Mouse (Mus musculus) limb, embryonic 13.5 days (tissue): Measurements from ENCODE around the gene Tor2a. TPM values are rescaled to one million over a fixed set of nuclear protein-coding genes. Genes with fewer than 3 reads are reported as not detected.

Experiments
- ATAC-seq: fragments of 200-750 bp; cut with Nextera tagmentation; 2 replicates; pipeline ENCODE4 v1.8.0; 2017; ENCODE audit warnings: low read depth, moderate number of reproducible peaks, moderate TSS enrichment; ENCODE audit not compliant: low FRiP score
- H3K27ac ChIP-seq: fragments of 300-500 bp; sonication (generic); 2 replicates; pipeline ENCODE4 v1.5.1; 2015; ENCODE audit warnings: inconsistent platforms, mild to moderate bottlenecking, moderate library complexity
- H3K27me3 ChIP-seq: fragments of 300-500 bp; sonication (generic); 2 replicates; pipeline ENCODE4 v1.6.1; 2015; ENCODE audit warnings: mild to moderate bottlenecking, inconsistent platforms
- H3K36me3 ChIP-seq: fragments of 300-500 bp; sonication (generic); 2 replicates; pipeline ENCODE4 v1.6.1; 2015; ENCODE audit warnings: inconsistent platforms, mild to moderate bottlenecking, moderate library complexity
- H3K4me1 ChIP-seq: fragments of 300-500 bp; sonication (generic); 2 replicates; pipeline ENCODE4 v1.6.1; 2015; ENCODE audit warnings: inconsistent platforms
- H3K4me2 ChIP-seq: fragments of 300-500 bp; sonication (generic); replicated peaks from 2 replicates; pipeline ENCODE4 v1.6.1; 2015; ENCODE audit warnings: inconsistent platforms, mild to moderate bottlenecking, moderate library complexity
- H3K4me3 ChIP-seq: fragments of 300-500 bp; sonication (generic); 2 replicates; pipeline ENCODE4 v1.5.1; 2015; ENCODE audit warnings: moderate library complexity, mild to moderate bottlenecking, inconsistent platforms
- H3K9ac ChIP-seq: fragments of 300-500 bp; sonication (generic); 2 replicates; pipeline ENCODE4 v1.6.1; 2015; ENCODE audit warnings: mild to moderate bottlenecking, inconsistent platforms
- H3K9me3 ChIP-seq: fragments of 300-500 bp; sonication (generic); 2 replicates; pipeline ENCODE4 v1.6.1; 2016; ENCODE audit warnings: inconsistent platforms
- WGBS: fragments of 180-500 bp; shearing (Covaris S2); methylation state at CpG from one replicate; pipeline ENCODE4 v1.1.7; 2015; 5-methylcytosine and 5-hydroxymethylcytosine counted together
- polyA plus RNA-seq: library from polyadenylated mRNA; unstranded; fragments of >200 nt; fragmentation: Nextera tagmentation; extraction: Ambion mirVana; gene quantifications from 2 replicates; pipeline ENCODE4 v1.2.1, GENCODE M21; 2015

The Tor2a gene
- polyA plus RNA-seq, 1 experiment from 2014 or later, result 74.5 TPM

DNA sequence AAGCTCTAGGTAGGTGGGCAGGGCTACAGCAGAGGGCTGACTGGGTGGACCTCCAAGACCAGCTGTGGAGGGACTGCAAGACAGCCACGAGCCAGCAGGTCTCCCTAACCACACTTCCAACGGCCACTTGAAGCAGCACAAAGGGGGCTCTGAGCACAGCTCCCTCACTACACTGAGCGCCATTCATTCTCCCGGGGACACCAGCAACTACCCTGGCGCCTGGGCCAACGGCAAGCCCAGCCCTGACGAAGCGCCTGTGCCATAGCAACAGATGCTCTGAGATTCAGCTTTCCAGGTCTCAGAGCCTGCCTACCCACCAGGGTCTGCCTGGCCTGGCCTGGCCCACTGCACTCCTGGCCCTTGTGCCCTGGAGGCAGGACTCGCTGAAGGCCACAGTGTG lies 38.3 kb upstream of the Tor2a start:
- WGBS, result 55% methylated on average over 9 of the region's 9 CpGs
- H3K27me3 ChIP-seq, result no peaks in the 10 kb centered on the region
- H3K9me3 ChIP-seq, result no peaks in the 10 kb centered on the region
- peak; percentile 66; the same call in 1 of the 2 replicates for ATAC-seq
- H3K27ac ChIP-seq, result peak overlapping the region; percentile 73
- H3K4me2 ChIP-seq, result no peak overlapping the region
- no peaks in the 10 kb centered on the region for H3K36me3 ChIP-seq
- no peak overlapping the region for H3K4me3 ChIP-seq
- no peak overlapping the region for H3K9ac ChIP-seq
- H3K4me1 ChIP-seq, result peaks cover 33% of the 10 kb centered on the region

DNA sequence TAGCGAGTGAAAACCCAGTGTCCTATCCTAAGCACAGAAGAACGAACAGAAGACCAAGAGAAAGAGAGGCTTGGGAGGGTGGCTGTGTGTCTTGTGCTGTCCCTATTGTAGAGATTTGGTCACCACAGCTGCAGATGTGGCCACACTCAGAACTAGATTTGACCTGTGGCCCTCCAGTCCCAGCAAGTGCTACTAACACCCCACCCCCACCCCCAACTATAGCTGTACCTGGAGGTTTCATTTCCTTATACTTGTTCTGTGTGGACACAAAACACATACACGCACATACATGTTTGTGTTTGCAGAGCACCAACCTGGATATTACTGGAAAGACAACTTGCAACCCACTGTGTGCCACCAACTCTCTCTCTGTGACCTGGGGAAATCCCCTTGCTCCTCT lies 37.0 kb upstream of the Tor2a start:
- H3K9me3 ChIP-seq, result no peaks in the 10 kb centered on the region
- no peaks in the 10 kb centered on the region for H3K27me3 ChIP-seq
- no peak overlapping the region for H3K9ac ChIP-seq
- ATAC-seq, result no peak
- no peak overlapping the region for H3K4me2 ChIP-seq
- 90% methylated on average over 3 of the region's 3 CpGs for WGBS
- H3K27ac ChIP-seq, result no peak overlapping the region
- H3K4me3 ChIP-seq, result no peak overlapping the region
- H3K36me3 ChIP-seq, result no peaks in the 10 kb centered on the region
- H3K4me1 ChIP-seq, result peaks cover 23% of the 10 kb centered on the region

GRCm38 (mm10) chr2:32720681-32721229 lies 36.3 kb upstream of the Tor2a start, which contains the start of gene Sh2d3c:
Sh2d3c (plus strand) TSS chr2:32721055.
- Histone ChIP-seq H3K27ac (peak within 1 kb of the TSS; percentile 16; the same call in 1 of the 2 replicates), H3K36me3 (no peaks in the 10 kb centered on the region), H3K4me1 (peaks cover 23% of the 10 kb centered on the region), H3K9ac (peak within 1 kb of the TSS; percentile 43), H3K9me3 (no peaks in the 10 kb centered on the region), H3K27me3 (no peaks in the 10 kb centered on the region), H3K4me3 (peak within 1 kb of the TSS; percentile 18; the same call in 1 of the 2 replicates), H3K4me2 (peak within 1 kb of the TSS; percentile 44)
- ATAC-seq, result 0 out of 2 replicates have a peak, but pooled peaks have one; percentile 12
- WGBS, result 47% methylated on average over 8 of the region's 8 CpGs

- Histone ChIP-seq H3K4me2 (peak overlapping the region; percentile 44), H3K9ac (no peak overlapping the region; the same call in 1 of the 2 replicates), H3K4me3 (no peak overlapping the region), H3K27ac (no peak overlapping the region), H3K36me3 (no peaks in the 10 kb centered on the region), H3K27me3 (no peaks in the 10 kb centered on the region), H3K9me3 (no peaks in the 10 kb centered on the region), H3K4me1 (peaks cover 25% of the 10 kb centered on the region)
- no peak for ATAC-seq
- 61% methylated on average over 6 of the region's 6 CpGs for WGBS
These were observed 35.0 kb upstream of the Tor2a start for GRCm38 (mm10) chr2:32722046-32722445.

DNA sequence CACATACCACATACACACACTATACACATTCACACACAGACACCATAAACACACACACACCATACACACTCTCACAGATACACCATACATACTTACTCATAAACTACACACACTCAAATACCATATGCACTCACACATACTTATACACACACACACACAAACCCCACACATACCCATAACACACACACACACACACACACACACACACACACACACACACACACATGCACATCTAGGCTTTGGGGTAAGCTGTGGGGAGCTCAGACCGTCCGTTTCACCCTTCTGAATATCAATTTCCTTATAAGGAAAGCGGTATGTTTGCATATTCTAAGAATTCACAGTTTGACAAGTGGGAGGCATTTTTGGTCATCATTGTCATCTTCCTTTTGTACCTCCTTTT lies 34.5 kb upstream of the Tor2a start:
- H3K4me2 ChIP-seq, result no peak overlapping the region
- no peak for ATAC-seq
- WGBS, result 67% methylated on average over 3 of the region's 3 CpGs
- no peak overlapping the region for H3K9ac ChIP-seq
- no peaks in the 10 kb centered on the region for H3K9me3 ChIP-seq
- H3K36me3 ChIP-seq, result no peaks in the 10 kb centered on the region
- peaks cover 26% of the 10 kb centered on the region for H3K4me1 ChIP-seq
- H3K27me3 ChIP-seq, result no peaks in the 10 kb centered on the region
- H3K27ac ChIP-seq, result no peak overlapping the region
- H3K4me3 ChIP-seq, result no peak overlapping the region

- no peak overlapping the region for H3K9ac ChIP-seq
- H3K27ac ChIP-seq, result no peak overlapping the region
- no peak overlapping the region for H3K4me3 ChIP-seq
- no peak overlapping the region for H3K4me2 ChIP-seq
- WGBS, result 83% methylated on average over 4 of the region's 4 CpGs
- H3K36me3 ChIP-seq, result no peaks in the 10 kb centered on the region
- no peaks in the 10 kb centered on the region for H3K27me3 ChIP-seq
- peaks cover 31% of the 10 kb centered on the region for H3K4me1 ChIP-seq
- no peaks in the 10 kb centered on the region for H3K9me3 ChIP-seq
- ATAC-seq, result no peak
These were observed 32.9 kb upstream of the Tor2a start for GRCm38 (mm10) chr2:32724149-32724548.

DNA sequence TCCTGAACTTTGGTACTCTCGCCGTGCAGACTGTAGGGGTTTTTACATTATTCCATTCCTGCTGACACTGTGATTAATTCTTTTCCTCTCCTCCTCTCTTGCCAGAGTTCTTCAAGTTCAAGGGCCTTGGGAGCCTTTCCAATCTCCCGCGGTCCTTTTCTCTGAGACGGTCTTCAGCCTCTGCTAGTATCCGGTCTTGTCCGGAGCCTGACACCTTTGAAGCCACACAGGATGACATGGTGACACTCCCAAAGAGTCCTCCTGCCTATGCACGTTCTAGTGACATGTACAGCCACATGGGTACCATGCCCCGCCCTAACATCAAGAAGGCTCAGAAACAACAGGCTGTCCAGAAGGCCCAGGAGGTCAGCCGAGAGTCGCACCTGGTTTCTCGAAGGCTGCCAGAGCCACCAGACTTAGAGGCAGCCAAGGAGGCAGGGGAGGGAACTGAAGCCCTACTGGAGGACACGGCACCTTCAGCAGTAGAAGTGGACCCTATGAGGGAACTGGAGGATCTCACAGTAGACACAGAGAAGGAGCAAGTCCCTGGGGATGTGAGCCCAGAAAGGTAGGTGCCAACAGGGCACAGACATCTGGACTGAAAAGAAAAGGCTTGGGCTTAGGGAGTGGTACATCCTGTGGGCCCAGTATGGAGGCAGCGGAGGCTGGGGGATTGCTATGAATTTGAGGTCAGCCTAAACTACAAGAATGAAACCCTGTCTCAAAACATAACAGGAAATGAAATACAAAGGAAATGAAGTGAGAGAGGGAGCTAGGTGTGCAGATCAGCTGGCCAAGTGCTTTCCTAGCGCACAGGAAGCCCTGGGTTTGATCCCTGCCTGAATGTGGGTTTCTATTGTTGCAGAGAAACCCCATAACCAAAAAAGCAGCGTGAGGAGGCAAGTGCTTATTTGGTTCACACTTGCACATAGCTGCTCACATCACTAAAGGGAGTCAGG lies 31.9 kb upstream of the Tor2a start:
- H3K36me3 ChIP-seq, result no peaks in the 10 kb centered on the region
- no peak for ATAC-seq

GRCm38 (mm10) chr2:32727435-32727834 lies 29.6 kb upstream of the Tor2a start:
- under 1% methylated on average over 16 of the region's 16 CpGs for whole genome bisulfite sequencing

More for the DNA sequence above, 31.9 kb upstream of the Tor2a start:
- Histone ChIP-seq H3K9ac (no peak overlapping the region), H3K4me3 (no peak overlapping the region), H3K4me1 (peaks cover 38% of the 10 kb centered on the region), H3K27ac (no peak overlapping the region; the same call in 1 of the 2 replicates), H3K4me2 (no peak overlapping the region), H3K27me3 (no peaks in the 10 kb centered on the region), H3K9me3 (no peaks in the 10 kb centered on the region)
- 79% methylated on average over 16 of the region's 16 CpGs for WGBS

DNA sequence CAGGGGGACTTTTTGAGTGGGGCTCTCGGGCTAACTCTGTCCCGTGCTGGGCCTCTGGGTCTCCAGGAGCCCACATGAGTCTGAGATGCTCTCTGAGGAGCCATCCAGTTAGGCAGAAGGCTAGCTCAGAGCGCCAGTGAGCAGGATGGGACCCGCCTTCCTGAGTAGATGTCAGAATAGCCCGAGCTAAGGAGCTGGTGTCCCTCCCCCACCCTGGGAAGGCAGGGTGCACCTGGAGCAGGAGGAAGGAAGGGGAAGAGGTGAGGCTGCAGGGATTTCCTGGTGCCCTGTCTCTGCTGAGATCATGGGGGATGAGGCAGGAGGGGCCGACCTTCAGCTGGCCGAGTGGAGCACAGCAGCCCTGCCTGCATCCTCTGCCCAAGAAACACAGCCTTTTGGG lies 28.6 kb upstream of the Tor2a start:
- Histone ChIP-seq H3K4me1 (peaks cover 47% of the 10 kb centered on the region), H3K27ac (peak overlapping the region; percentile 44; the same call in 1 of the 2 replicates), H3K4me3 (peak overlapping the region; percentile 37), H3K9me3 (no peaks in the 10 kb centered on the region), H3K9ac (peak overlapping the region; percentile 37; the same call in 1 of the 2 replicates), H3K4me2 (peak overlapping the region; percentile 60), H3K27me3 (no peaks in the 10 kb centered on the region), H3K36me3 (no peaks in the 10 kb centered on the region)
- no peak for ATAC-seq
- 45% methylated on average over 7 of the region's 7 CpGs for WGBS

More at GRCm38 (mm10) chr2:32727435-32727834, 29.6 kb upstream of the Tor2a start:
- H3K4me2 ChIP-seq, result peak overlapping the region; percentile 60
- no peaks in the 10 kb centered on the region for H3K27me3 ChIP-seq
- peaks cover 44% of the 10 kb centered on the region for H3K4me1 ChIP-seq
- ATAC-seq, result peak; percentile 96
- H3K36me3 ChIP-seq, result no peaks in the 10 kb centered on the region
- H3K4me3 ChIP-seq, result peak overlapping the region; percentile 37
- H3K9ac ChIP-seq, result peak overlapping the region; percentile 37
- no peaks in the 10 kb centered on the region for H3K9me3 ChIP-seq
- peak overlapping the region; percentile 29; the same call in 1 of the 2 replicates for H3K27ac ChIP-seq

DNA sequence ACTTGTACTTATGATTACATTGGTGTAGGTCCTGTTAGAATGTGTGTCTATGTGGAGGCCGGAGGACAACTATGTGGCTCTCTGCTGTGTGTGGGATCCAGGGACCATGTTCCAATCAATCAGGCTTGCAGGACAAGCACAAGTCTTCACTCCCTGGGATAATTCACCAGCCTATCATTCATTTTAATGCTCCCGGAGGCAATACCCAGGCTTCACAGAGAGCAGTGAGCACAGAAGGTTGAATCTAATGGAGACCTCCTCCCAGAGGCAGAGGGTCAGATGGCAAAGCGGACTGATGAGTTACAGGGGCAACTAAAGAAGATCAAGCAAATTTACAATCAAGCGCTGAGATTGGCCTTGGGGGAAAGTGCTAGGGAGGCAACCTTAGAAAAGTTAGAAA lies 27.5 kb upstream of the Tor2a start:
- peak overlapping the region; percentile 11; the same call in 1 of the 2 replicates for H3K4me3 ChIP-seq
- H3K27me3 ChIP-seq, result no peaks in the 10 kb centered on the region
- peaks cover 57% of the 10 kb centered on the region for H3K4me1 ChIP-seq
- no peak overlapping the region for H3K27ac ChIP-seq
- no peak for ATAC-seq
- WGBS, result 43% methylated on average over 4 of the region's 4 CpGs
- 0 out of 2 replicates have a peak overlapping the region, but pooled peaks have one; percentile 8 for H3K9ac ChIP-seq
- H3K36me3 ChIP-seq, result no peaks in the 10 kb centered on the region
- H3K4me2 ChIP-seq, result peak overlapping the region; percentile 53
- H3K9me3 ChIP-seq, result no peaks in the 10 kb centered on the region

DNA sequence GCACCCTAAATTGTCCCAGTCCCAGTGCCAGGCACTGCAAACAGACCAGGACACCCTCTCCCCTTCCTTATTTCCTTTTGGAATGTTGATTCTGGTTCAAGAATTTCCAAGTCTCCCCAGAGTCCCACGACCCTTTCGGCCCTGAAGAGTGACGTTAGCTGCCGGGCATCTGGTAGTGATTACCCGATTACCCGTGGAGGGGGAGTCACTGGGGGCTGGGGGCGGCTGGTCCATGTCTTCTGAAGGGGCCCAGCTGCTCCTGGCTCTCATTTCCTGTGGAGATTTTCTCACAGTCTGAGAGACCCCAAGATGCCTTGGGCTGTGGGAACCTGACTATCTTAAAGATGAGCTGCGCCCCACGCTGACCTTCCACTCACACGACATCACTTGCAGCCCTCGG lies 26.2 kb upstream of the Tor2a start:
- Histone ChIP-seq H3K9me3 (no peaks in the 10 kb centered on the region), H3K27me3 (no peaks in the 10 kb centered on the region), H3K4me1 (peaks cover 60% of the 10 kb centered on the region), H3K9ac (peak overlapping the region; percentile 43; the same call in 1 of the 2 replicates), H3K4me2 (peak overlapping the region; percentile 53), H3K4me3 (peak overlapping the region; percentile 8; the same call in 1 of the 2 replicates), H3K36me3 (no peaks in the 10 kb centered on the region), H3K27ac (peak overlapping the region; percentile 81)
- ATAC-seq, result peak; percentile 25; the same call in 1 of the 2 replicates
- 6% methylated on average over 11 of the region's 11 CpGs for WGBS

GRCm38 (mm10) chr2:32731911-32732310 lies 25.1 kb upstream of the Tor2a start:
- Histone ChIP-seq H3K9ac (peak overlapping the region; percentile 25; the same call in 1 of the 2 replicates), H3K27ac (peak overlapping the region; percentile 63; the same call in 1 of the 2 replicates), H3K4me2 (no peak overlapping the region), H3K27me3 (no peaks in the 10 kb centered on the region), H3K9me3 (no peaks in the 10 kb centered on the region), H3K36me3 (no peaks in the 10 kb centered on the region), H3K4me3 (no peak overlapping the region), H3K4me1 (peaks cover 60% of the 10 kb centered on the region)
- 67% methylated on average over 4 of the region's 4 CpGs for WGBS
- no peak for ATAC-seq
